Mouse (Mus musculus): ENCODE data around the gene Gfap. TPM values are rescaled to one million over a fixed set of nuclear protein-coding genes. Genes with fewer than 3 reads are reported as not detected.

Gene Gfap
- polyA plus RNA-seq, 1 experiment from 2014 or later: not detected

DNA sequence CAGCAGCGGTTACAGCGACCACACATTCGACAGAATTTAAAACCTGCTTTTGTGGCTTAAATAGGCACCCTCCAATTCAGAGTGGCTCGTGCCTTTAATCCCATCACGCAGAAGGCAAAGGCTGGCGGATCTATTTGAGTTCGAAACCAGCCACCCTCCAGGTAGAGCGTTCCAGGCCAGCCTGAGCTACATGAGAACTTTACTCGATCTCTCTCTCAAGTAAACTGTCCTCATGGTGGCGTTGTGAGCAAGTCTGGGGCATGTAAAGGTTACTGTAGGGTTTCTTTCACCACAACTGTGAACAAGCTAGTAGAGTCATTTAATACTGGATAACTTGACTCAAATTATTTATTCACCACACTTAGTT lies 24.6 kb upstream of the Gfap start:
- ATAC-seq (ENCODE audit: low FRiP score): peak; percentile 43; the same call in 1 of the 2 replicates

GRCm38 (mm10) chr11:102924557-102925350 lies 24.0 kb upstream of the Gfap start, which contains the start of gene Kif18b:
Gene Kif18b (minus strand): TSS chr11:102925124.
- Histone ChIP-seq H3K9me3 (replicated peaks) (no peaks in the 10 kb centered on the region), H3K36me3 (no peaks in the 10 kb centered on the region), H3K4me1 (peaks cover 25% of the 10 kb centered on the region), H3K4me3 (peak within 1 kb of the TSS; percentile 76), H3K9ac (peak within 1 kb of the TSS; percentile 70), H3K27ac (peak within 1 kb of the TSS; percentile 87), H3K27me3 (no peaks in the 10 kb centered on the region), H3K4me2 (replicated peaks) (peak within 1 kb of the TSS; percentile 74)
- peak; percentile 88 for ATAC-seq (ENCODE audit: low FRiP score)
- under 1% methylated on average over 62 of the region's 62 CpGs for WGBS

More for the DNA sequence above, 24.6 kb upstream of the Gfap start:
- H3K36me3 ChIP-seq: no peaks in the 10 kb centered on the region
- peak overlapping the region; percentile 74 for H3K4me2 ChIP-seq (replicated peaks)
- H3K27ac ChIP-seq: peak overlapping the region; percentile 87
- H3K27me3 ChIP-seq: no peaks in the 10 kb centered on the region
- peaks cover 25% of the 10 kb centered on the region for H3K4me1 ChIP-seq
- no peaks in the 10 kb centered on the region for H3K9me3 ChIP-seq (replicated peaks)
- H3K4me3 ChIP-seq: peak overlapping the region; percentile 76
- H3K9ac ChIP-seq: peak overlapping the region; percentile 23; the same call in 1 of the 2 replicates
- WGBS: 3% methylated on average over 10 of the region's 10 CpGs

GRCm38 (mm10) chr11:102921491-102921890 lies 20.8 kb upstream of the Gfap start:
- no peaks in the 10 kb centered on the region for H3K36me3 ChIP-seq
- H3K9me3 ChIP-seq (replicated peaks): no peaks in the 10 kb centered on the region
- H3K4me3 ChIP-seq: no peak overlapping the region
- no peak for ATAC-seq (ENCODE audit: low FRiP score)
- 0 out of 2 replicates have a peak overlapping the region, but pooled peaks have one; percentile 11 for H3K4me2 ChIP-seq (replicated peaks)
- 67% methylated on average over 6 of the region's 6 CpGs for WGBS
- no peak overlapping the region for H3K9ac ChIP-seq
- H3K27ac ChIP-seq: peak overlapping the region; percentile 52
- peaks cover 25% of the 10 kb centered on the region for H3K4me1 ChIP-seq
- H3K27me3 ChIP-seq: no peaks in the 10 kb centered on the region

- Histone ChIP-seq H3K4me2 (replicated peaks) (no peak overlapping the region), H3K36me3 (peaks cover 32% of the 10 kb centered on the region), H3K9me3 (replicated peaks) (no peaks in the 10 kb centered on the region), H3K4me3 (no peak overlapping the region), H3K27me3 (no peaks in the 10 kb centered on the region), H3K27ac (no peak overlapping the region), H3K9ac (no peak overlapping the region), H3K4me1 (peaks cover 18% of the 10 kb centered on the region)
- 75% methylated on average over 4 of the region's 4 CpGs for WGBS
- ATAC-seq (ENCODE audit: low FRiP score): no peak
These were observed 17.4 kb upstream of the Gfap start for GRCm38 (mm10) chr11:102918077-102918476.

- no peaks in the 10 kb centered on the region; the same call in 1 of the 2 replicates for H3K4me1 ChIP-seq
- no peak overlapping the region for H3K4me2 ChIP-seq (replicated peaks)
- ATAC-seq (ENCODE audit: low FRiP score): no peak
- peaks cover 48% of the 10 kb centered on the region for H3K36me3 ChIP-seq
- H3K9me3 ChIP-seq (replicated peaks): no peaks in the 10 kb centered on the region
- H3K27ac ChIP-seq: no peak overlapping the region
- H3K27me3 ChIP-seq: no peaks in the 10 kb centered on the region
- 93% methylated on average over 9 of the region's 9 CpGs for WGBS
- no peak overlapping the region for H3K9ac ChIP-seq
- no peak overlapping the region for H3K4me3 ChIP-seq
These were observed 14.7 kb upstream of the Gfap start for GRCm38 (mm10) chr11:102915380-102915779.

GRCm38 (mm10) chr11:102911376-102911775 lies 10.7 kb upstream of the Gfap start:
- H3K4me1 ChIP-seq: no peaks in the 10 kb centered on the region; the same call in 1 of the 2 replicates
- no peak overlapping the region for H3K4me2 ChIP-seq (replicated peaks)
- ATAC-seq (ENCODE audit: low FRiP score): no peak
- no peak overlapping the region for H3K4me3 ChIP-seq
- H3K36me3 ChIP-seq: peaks cover 84% of the 10 kb centered on the region
- H3K27ac ChIP-seq: no peak overlapping the region
- H3K9ac ChIP-seq: no peak overlapping the region
- no peaks in the 10 kb centered on the region for H3K27me3 ChIP-seq
- H3K9me3 ChIP-seq (replicated peaks): no peaks in the 10 kb centered on the region
- 77% methylated on average over 7 of the region's 7 CpGs for WGBS

DNA sequence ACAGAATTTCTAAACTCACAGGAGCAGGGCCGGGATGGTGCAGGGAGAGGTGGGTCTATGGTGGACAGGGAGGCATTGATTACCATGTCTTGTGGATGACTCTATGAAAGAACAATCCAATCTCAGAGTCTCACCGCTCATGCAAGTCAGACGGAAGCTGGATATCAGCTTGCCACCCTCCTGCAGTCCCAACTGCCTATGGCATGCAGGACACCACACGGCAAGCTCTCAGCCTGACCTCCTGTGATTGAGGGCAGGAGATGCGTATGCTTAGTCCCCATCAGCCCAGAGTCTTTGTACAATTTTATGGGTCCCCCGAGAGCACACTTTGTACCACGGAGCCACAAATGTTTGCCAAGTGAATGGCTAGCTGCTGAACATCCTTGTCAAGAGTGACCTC lies 2.9 kb upstream of the Gfap start:
- Histone ChIP-seq H3K4me2 (replicated peaks) (no peak overlapping the region), H3K4me3 (no peak overlapping the region), H3K36me3 (peaks cover 33% of the 10 kb centered on the region), H3K9ac (no peak overlapping the region), H3K27ac (no peak overlapping the region), H3K9me3 (replicated peaks) (no peaks in the 10 kb centered on the region), H3K27me3 (peaks cover 4% of the 10 kb centered on the region), H3K4me1 (peaks cover 6% of the 10 kb centered on the region; the same call in 1 of the 2 replicates)
- no peak for ATAC-seq (ENCODE audit: low FRiP score)
- 77% methylated on average over 7 of the region's 7 CpGs for WGBS

DNA sequence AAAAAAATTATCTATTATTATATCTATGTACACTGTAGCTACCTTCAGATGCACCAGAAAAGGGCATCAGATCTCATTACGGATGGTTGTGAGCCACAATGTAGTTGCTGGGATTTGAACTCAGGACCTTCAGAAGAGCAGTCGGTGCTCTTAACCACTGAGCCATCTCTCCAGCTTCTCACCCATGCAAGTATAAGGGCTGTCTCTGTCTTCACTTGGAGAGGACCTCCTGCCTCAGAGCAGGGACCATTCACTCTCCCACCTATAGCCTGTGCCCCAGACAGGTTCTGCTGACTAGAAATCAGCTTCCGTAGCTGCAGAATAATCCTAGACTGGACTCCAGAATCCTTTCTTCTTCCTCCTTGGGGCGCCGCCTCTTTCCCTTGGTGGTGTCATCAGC lies 1.4 kb upstream of the Gfap start:
- 86% methylated on average over 5 of the region's 5 CpGs for WGBS
- H3K9ac ChIP-seq: no peak overlapping the region
- H3K4me1 ChIP-seq: peaks cover 15% of the 10 kb centered on the region
- H3K27me3 ChIP-seq: peaks cover 13% of the 10 kb centered on the region
- no peak overlapping the region for H3K4me3 ChIP-seq
- no peaks in the 10 kb centered on the region for H3K9me3 ChIP-seq (replicated peaks)
- H3K27ac ChIP-seq: no peak overlapping the region
- H3K36me3 ChIP-seq: peaks cover 18% of the 10 kb centered on the region; the same call in 1 of the 2 replicates
- H3K4me2 ChIP-seq (replicated peaks): no peak overlapping the region
- ATAC-seq (ENCODE audit: low FRiP score): no peak

GRCm38 (mm10) chr11:102901199-102901598 lies 487 bp upstream of the Gfap start:
- peak; percentile 38; the same call in 1 of the 2 replicates for ATAC-seq (ENCODE audit: low FRiP score)
- peaks cover 15% of the 10 kb centered on the region for H3K4me1 ChIP-seq
- H3K9me3 ChIP-seq (replicated peaks): no peaks in the 10 kb centered on the region
- H3K4me2 ChIP-seq (replicated peaks): no peak overlapping the region
- H3K36me3 ChIP-seq: peaks cover 10% of the 10 kb centered on the region; the same call in 1 of the 2 replicates
- no peak overlapping the region for H3K9ac ChIP-seq
- WGBS: 64% methylated on average over 4 of the region's 4 CpGs
- H3K27me3 ChIP-seq: peaks cover 21% of the 10 kb centered on the region
- H3K4me3 ChIP-seq: no peak overlapping the region
- no peak overlapping the region for H3K27ac ChIP-seq

GRCm38 (mm10) chr11:102898408-102898807 lies 2.3 kb downstream of the Gfap start:
- 65% methylated on average over 9 of the region's 9 CpGs for WGBS
- H3K9ac ChIP-seq: no peak overlapping the region
- H3K4me1 ChIP-seq: peaks cover 12% of the 10 kb centered on the region
- no peaks in the 10 kb centered on the region for H3K9me3 ChIP-seq (replicated peaks)
- H3K27ac ChIP-seq: no peak overlapping the region
- no peak for ATAC-seq (ENCODE audit: low FRiP score)
- H3K36me3 ChIP-seq: no peaks in the 10 kb centered on the region
- peaks cover 49% of the 10 kb centered on the region for H3K27me3 ChIP-seq
- no peak overlapping the region for H3K4me2 ChIP-seq (replicated peaks)
- H3K4me3 ChIP-seq: no peak overlapping the region

- H3K4me3 ChIP-seq: no peak overlapping the region
- no peak overlapping the region for H3K27ac ChIP-seq
- WGBS: 80% methylated on average over 20 of the region's 20 CpGs
- H3K27me3 ChIP-seq: peaks cover 67% of the 10 kb centered on the region
- no peaks in the 10 kb centered on the region for H3K36me3 ChIP-seq
- H3K4me1 ChIP-seq: peaks cover 17% of the 10 kb centered on the region
- H3K9me3 ChIP-seq (replicated peaks): no peaks in the 10 kb centered on the region
- ATAC-seq (ENCODE audit: low FRiP score): no peak
- H3K9ac ChIP-seq: no peak overlapping the region
- no peak overlapping the region for H3K4me2 ChIP-seq (replicated peaks)
These were observed 4.1 kb downstream of the Gfap start for GRCm38 (mm10) chr11:102896641-102897040.

GRCm38 (mm10) chr11:102895779-102896178 lies 4.9 kb downstream of the Gfap start:
- no peak for ATAC-seq (ENCODE audit: low FRiP score)
- Histone ChIP-seq H3K9ac (no peak overlapping the region), H3K4me3 (no peak overlapping the region), H3K9me3 (replicated peaks) (no peaks in the 10 kb centered on the region), H3K27ac (no peak overlapping the region), H3K27me3 (peaks cover 73% of the 10 kb centered on the region), H3K4me2 (replicated peaks) (no peak overlapping the region), H3K4me1 (peaks cover 13% of the 10 kb centered on the region), H3K36me3 (no peaks in the 10 kb centered on the region)
- WGBS: 75% methylated on average over 9 of the region's 9 CpGs

- Histone ChIP-seq H3K4me3 (no peak overlapping the region), H3K9me3 (replicated peaks) (no peaks in the 10 kb centered on the region), H3K4me2 (replicated peaks) (no peak overlapping the region), H3K9ac (no peak overlapping the region), H3K27me3 (peaks cover 72% of the 10 kb centered on the region), H3K36me3 (no peaks in the 10 kb centered on the region), H3K27ac (no peak overlapping the region), H3K4me1 (peaks cover 13% of the 10 kb centered on the region)
- WGBS: 91% methylated on average over 4 of the region's 4 CpGs
- ATAC-seq (ENCODE audit: low FRiP score): no peak
These were observed 6.0 kb downstream of the Gfap start for GRCm38 (mm10) chr11:102894716-102895115.
